In the genomic region with DNA sequence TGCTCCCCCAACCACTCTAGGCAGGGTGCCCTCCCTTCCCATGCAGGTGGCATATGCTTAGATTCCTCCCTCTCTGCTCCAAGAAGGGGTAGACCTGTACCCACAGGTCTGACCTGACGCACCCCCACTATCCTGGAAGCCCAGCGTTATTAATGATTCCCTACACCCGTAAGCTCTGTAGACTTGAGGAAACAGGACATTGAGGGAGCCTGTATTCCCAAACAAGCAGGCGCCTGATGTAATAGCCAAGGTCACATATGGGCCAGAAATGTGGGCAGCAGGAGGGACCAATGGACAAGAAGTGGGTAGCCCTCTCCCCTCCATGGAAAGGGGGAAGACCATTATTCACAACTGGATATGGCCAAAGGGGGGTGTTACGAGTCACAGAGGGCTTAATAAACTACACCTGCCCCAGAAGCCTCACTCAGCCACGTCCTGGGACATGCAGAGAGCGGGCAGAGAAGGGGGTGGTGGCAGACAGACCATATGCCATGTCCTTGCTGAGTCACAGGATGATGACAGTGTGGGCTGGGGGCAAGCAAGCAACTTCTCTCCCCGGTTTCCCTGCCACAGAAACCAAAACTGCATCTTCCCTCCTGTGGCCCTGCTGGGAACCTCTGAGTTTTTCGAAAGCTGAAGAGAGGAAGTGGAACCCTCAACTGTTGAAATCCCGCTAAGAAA, we compare ENCODE assay signal across 8 mouse cellular contexts. TPM values are rescaled to one million over a fixed set of nuclear protein-coding genes. Genes with fewer than 3 reads are reported as not detected.
DNase-seq lines count a peak whose midpoint lies in the region; ATAC-seq and TF ChIP-seq lines count a peak whose summit lies in the region.
"Had no signal": no experiment of that assay in that cellular context is flagged by ENCODE, and none has a peak within 500 bp of the region (broad histone marks: within the 10 kb centered on the region; RNA-seq: fewer than 3 reads in every experiment).

No protein-coding gene starts in this region.

- DNase-seq in left cerebral cortex, adult 2 months (ENCODE audit: extremely low spot score in 1 of 2, low spot score in 2 of 2): no peak
- DNase-seq in left cerebral cortex, adult 11 months (ENCODE audit: low spot score): no peak
- peak; percentile 18 for DNase-seq in NIH3T3 (ENCODE audit: low read depth)
- no peak for DNase-seq in heart, postnatal 0 days (ENCODE audit: low spot score)
- DNase-seq in naive thymus-derived CD4-positive, alpha-beta T cell, adult 2 months (ENCODE audit: low read depth): peak; percentile 45
- no peak for DNase-seq in urinary bladder, postnatal 10 days (ENCODE audit: low spot score)
- DNase-seq in ovary, postnatal 36 days (ENCODE audit: low spot score): no peak

- intact Hi-C loops in left cerebral cortex, adult 2 months (cut with DNase I): no loop called here

- peak overlapping the region; percentile 40; the same call in 1 of the 2 replicates for H3K27ac ChIP-seq in left cerebral cortex, adult 2 months
- peak overlapping the region; percentile 82 for H3K27ac ChIP-seq in heart, postnatal 0 days (ENCODE audit: low read depth)

- no peak for ATAC-seq in heart, postnatal 0 days (ENCODE audit: insufficient read depth, low read depth)

- no peak for TF ChIP-seq EP300 in heart, postnatal 0 days (IDR thresholded peaks at IDR 0.05; ENCODE audit: low read depth)

- no peak overlapping the region; the same call in 1 of the 2 replicates for H3K9ac ChIP-seq in heart, postnatal 0 days (replicated peaks; ENCODE audit: low read depth, low read length)

- no peak overlapping the region for H3K4me3 ChIP-seq in left cerebral cortex, adult 2 months
- no peak overlapping the region for H3K4me3 ChIP-seq in heart, postnatal 0 days (ENCODE audit: low read depth, low read length)

- H3K9me3 ChIP-seq in heart, postnatal 0 days (replicated peaks; ENCODE audit: control insufficient read depth, low read length): no peaks in the 10 kb centered on the region

- H3K4me2 ChIP-seq in heart, postnatal 0 days (ENCODE audit: low read depth, low read length): peak overlapping the region; percentile 30

- TF ChIP-seq CTCF in left cerebral cortex, adult 2 months (IDR thresholded peaks at IDR 0.05): no peak
- no peak for TF ChIP-seq CTCF in heart, postnatal 0 days (IDR thresholded peaks at IDR 0.05; ENCODE audit: low read depth)

- H3K27me3 ChIP-seq in heart, postnatal 0 days (ENCODE audit: control insufficient read depth, insufficient read depth, low read length): no peaks in the 10 kb centered on the region

- H3K36me3 ChIP-seq in heart, postnatal 0 days (replicated peaks; ENCODE audit: control insufficient read depth, insufficient read depth, low read length): no peaks in the 10 kb centered on the region

- WGBS in heart, postnatal 0 days: 74% methylated on average over 10 of the region's 10 CpGs

- peaks cover 62% of the 10 kb centered on the region for H3K4me1 ChIP-seq in heart, postnatal 0 days (ENCODE audit: control insufficient read depth, insufficient read depth)

RNA-seq across cellular contexts. Expression of a gene that starts 10.2 kb away (rescaled TPM):
- 1 to 10 TPM; 1.9 to 2.0 TPM for total RNA-seq in left cerebral cortex, adult 2 months (2021)
- total RNA-seq in heart, postnatal 0 days (2014; rRNA removed; ENCODE audit: low replicate concordance): 19.0 and 25.5 TPM in 2 replicates
- polyA plus RNA-seq in heart, postnatal 0 days (2015; fragmentation: Nextera tagmentation; extraction: Ambion mirVana): 5.8 and 6.1 TPM in 2 replicates

RNA-seq across cellular contexts. Expression of a gene that starts 30.3 kb away (rescaled TPM):
- total RNA-seq in left cerebral cortex, adult 2 months (2021): 1 to 10 TPM; 1.3 to 2.2 TPM
- not detected in 2 replicates for total RNA-seq in heart, postnatal 0 days (2014; rRNA removed; ENCODE audit: low replicate concordance)
- not detected in 2 replicates for polyA plus RNA-seq in heart, postnatal 0 days (2015; fragmentation: Nextera tagmentation; extraction: Ambion mirVana)
- polyA plus RNA-seq: neural tube, embryonic 11.5 days had no signal

RNA-seq across cellular contexts. Expression of a gene that starts 35.3 kb away (rescaled TPM):
- total RNA-seq in left cerebral cortex, adult 2 months (2021): 100 to 1,000 TPM; 123 to 125 TPM
- 17.2 and 34.8 TPM in 2 replicates for total RNA-seq in heart, postnatal 0 days (2014; rRNA removed; ENCODE audit: low replicate concordance)
- 4.1 and 5.2 TPM in 2 replicates for polyA plus RNA-seq in heart, postnatal 0 days (2015; fragmentation: Nextera tagmentation; extraction: Ambion mirVana)

RNA-seq across cellular contexts. Expression of a gene that starts 36.8 kb away (rescaled TPM):
- total RNA-seq in left cerebral cortex, adult 2 months (2021): 1 to 10 TPM; 5.4 to 5.8 TPM
- not detected in 2 replicates for total RNA-seq in heart, postnatal 0 days (2014; rRNA removed; ENCODE audit: low replicate concordance)
- 2.5 and 2.6 TPM in 2 replicates for polyA plus RNA-seq in heart, postnatal 0 days (2015; fragmentation: Nextera tagmentation; extraction: Ambion mirVana)

RNA-seq across cellular contexts. Expression of a gene that starts 37.5 kb away (rescaled TPM):
- 10 to 100 TPM; 42.8 to 45.3 TPM for total RNA-seq in left cerebral cortex, adult 2 months (2021)
- total RNA-seq in heart, postnatal 0 days (2014; rRNA removed; ENCODE audit: low replicate concordance): 11.4 and 38.8 TPM in 2 replicates
- polyA plus RNA-seq in heart, postnatal 0 days (2015; fragmentation: Nextera tagmentation; extraction: Ambion mirVana): 21.1 and 21.6 TPM in 2 replicates

Comparison
In these comparisons a context has a peak if more than half of its experiments do, and no peak if none do; other contexts are left out.
1. DNase-seq: peak in NIH3T3 (single experiment) and naive thymus-derived CD4-positive, alpha-beta T cell, adult 2 months (single experiment); none in left cerebral cortex, adult 2 months (0 of 2), left cerebral cortex, adult 11 months (single experiment), heart, postnatal 0 days (single experiment), urinary bladder, postnatal 10 days (single experiment) and ovary, postnatal 36 days (single experiment).